Mouse (Mus musculus) cerebellum, postnatal 25 days (tissue): ENCODE data around the gene Mgll.
A peak's percentile ranks its signal among the peaks of the same experiment; 100 is the strongest.

Source experiments
- DNase-seq, 2 experiments: peaks; one replicate each; pipeline ENCODE4 v3.0.0; 2021; ENCODE audit warnings: mixed read lengths in 2 of 2

Mgll gene

GRCm38 (mm10) chr6:88857249-88857648, 133.0 kb downstream of the Mgll start:
- peak; percentile 82 to 85 for DNase-seq

GRCm38 (mm10) chr6:88857830-88858229, 133.6 kb downstream of the Mgll start:
- DNase-seq: peak in 1 of 2 experiments; percentile 46

- DNase-seq: peak in 1 of 2 experiments; percentile 30
Measured at GRCm38 (mm10) chr6:88858341-88858740, 134.1 kb downstream of the Mgll start.

- DNase-seq: peak in 1 of 2 experiments; percentile 43
Measured at GRCm38 (mm10) chr6:88860914-88861313, 136.7 kb downstream of the Mgll start.

- no peak for DNase-seq
Measured at GRCm38 (mm10) chr6:88865704-88866103, 141.5 kb downstream of the Mgll start.

- DNase-seq: peak in 1 of 2 experiments; percentile 36
Measured at GRCm38 (mm10) chr6:88869459-88869858, 145.2 kb downstream of the Mgll start.

GRCm38 (mm10) chr6:88870594-88870993, 146.4 kb downstream of the Mgll start:
- peak in 1 of 2 experiments; percentile 75 for DNase-seq

GRCm38 (mm10) chr6:88871546-88871945, 147.3 kb downstream of the Mgll start:
- DNase-seq: peak; percentile 56 to 70

GRCm38 (mm10) chr6:88872811-88873210, 148.6 kb downstream of the Mgll start:
- peak in 1 of 2 experiments; percentile 48 for DNase-seq

GRCm38 (mm10) chr6:88873965-88874867, 150.0 kb downstream of the Mgll start:
- DNase-seq: peak; percentile 62 to 69

GRCm38 (mm10) chr6:88874868-88875508, 150.8 kb downstream of the Mgll start, which contains the start of gene Podxl2:
Gene Podxl2 (minus strand): TSS chr6:88875044.
- DNase-seq: peak; percentile 91 to 95
